Mouse (Mus musculus): ENCODE data around the gene Rapgef4. TPM values are rescaled to one million over a fixed set of nuclear protein-coding genes. Genes with fewer than 3 reads are reported as not detected.

The Rapgef4 gene
- total and polyA plus RNA-seq, 3 experiments = 0.33 TPM; not detected in 2

GRCm38 (mm10) chr2:72094038-72094437, 113.0 kb downstream of the Rapgef4 start:
- H3K4me3 ChIP-seq (ENCODE audit: low read depth, low read length) = no peak overlapping the region
- no peaks in the 10 kb centered on the region for H3K36me3 ChIP-seq (replicated peaks)
- H3K4me1 ChIP-seq (ENCODE audit: insufficient read depth, low read depth, low read length) = no peaks in the 10 kb centered on the region
- no peaks in the 10 kb centered on the region for H3K9me3 ChIP-seq (replicated peaks)
- ATAC-seq (ENCODE audit: extremely low read depth, insufficient number of reproducible peaks, low FRiP score, poor library complexity, severe bottlenecking) (no peak), DNase-seq (ENCODE audit: low spot score) (no peak)
- TF ChIP-seq TAL1 (conservative IDR thresholded peaks at IDR 0.05; ENCODE audit: low read depth, low read length) (no peak), POLR2AphosphoS5 (IDR thresholded peaks at IDR 0.05; ENCODE audit: insufficient replicate concordance, low read depth, low read length) (no peak), CTCF (IDR thresholded peaks at IDR 0.05; ENCODE audit: low read depth, low read length) (no peak), GATA1 (IDR thresholded peaks at IDR 0.05; ENCODE audit: borderline replicate concordance, low read length) (no peak), GATA2 (IDR thresholded peaks at IDR 0.05; ENCODE audit: borderline replicate concordance, low read depth, low read length) (no peak)
- H3K27me3 ChIP-seq (ENCODE audit: insufficient read depth, low read length) = no peaks in the 10 kb centered on the region

- ATAC-seq (ENCODE audit: extremely low read depth, insufficient number of reproducible peaks, low FRiP score, poor library complexity, severe bottlenecking) = no peak
- H3K4me3 ChIP-seq (ENCODE audit: low read depth, low read length) = no peak overlapping the region
- H3K36me3 ChIP-seq (replicated peaks) = no peaks in the 10 kb centered on the region
- no peak for DNase-seq (ENCODE audit: low spot score)
- no peaks in the 10 kb centered on the region for H3K4me1 ChIP-seq (ENCODE audit: insufficient read depth, low read depth, low read length)
- H3K27me3 ChIP-seq (ENCODE audit: insufficient read depth, low read length) = no peaks in the 10 kb centered on the region
- no peaks in the 10 kb centered on the region for H3K9me3 ChIP-seq (replicated peaks)
- TF ChIP-seq POLR2AphosphoS5 (IDR thresholded peaks at IDR 0.05; ENCODE audit: insufficient replicate concordance, low read depth, low read length) (no peak), TAL1 (conservative IDR thresholded peaks at IDR 0.05; ENCODE audit: low read depth, low read length) (no peak), CTCF (IDR thresholded peaks at IDR 0.05; ENCODE audit: low read depth, low read length) (no peak), GATA1 (IDR thresholded peaks at IDR 0.05; ENCODE audit: borderline replicate concordance, low read length) (no peak), GATA2 (IDR thresholded peaks at IDR 0.05; ENCODE audit: borderline replicate concordance, low read depth, low read length) (no peak)
Observed at GRCm38 (mm10) chr2:72094446-72094845, 113.4 kb downstream of the Rapgef4 start.

GRCm38 (mm10) chr2:72095002-72095401, 114.0 kb downstream of the Rapgef4 start:
- no peak for DNase-seq (ENCODE audit: low spot score)
- Histone ChIP-seq H3K9me3 (replicated peaks) (no peaks in the 10 kb centered on the region), H3K27me3 (ENCODE audit: insufficient read depth, low read length) (no peaks in the 10 kb centered on the region), H3K36me3 (replicated peaks) (no peaks in the 10 kb centered on the region), H3K4me1 (ENCODE audit: insufficient read depth, low read depth, low read length) (no peaks in the 10 kb centered on the region), H3K4me3 (ENCODE audit: low read depth, low read length) (no peak overlapping the region)
- ATAC-seq (ENCODE audit: extremely low read depth, insufficient number of reproducible peaks, low FRiP score, poor library complexity, severe bottlenecking) = no peak
- TF ChIP-seq POLR2AphosphoS5 (IDR thresholded peaks at IDR 0.05; ENCODE audit: insufficient replicate concordance, low read depth, low read length) = no peak
- no peak for TF ChIP-seq GATA2 (IDR thresholded peaks at IDR 0.05; ENCODE audit: borderline replicate concordance, low read depth, low read length)
- TF ChIP-seq CTCF (IDR thresholded peaks at IDR 0.05; ENCODE audit: low read depth, low read length) = no peak
- no peak for TF ChIP-seq TAL1 (conservative IDR thresholded peaks at IDR 0.05; ENCODE audit: low read depth, low read length)
- TF ChIP-seq GATA1 (IDR thresholded peaks at IDR 0.05; ENCODE audit: borderline replicate concordance, low read length) = no peak

- Histone ChIP-seq H3K9me3 (replicated peaks) (no peaks in the 10 kb centered on the region), H3K36me3 (replicated peaks) (no peaks in the 10 kb centered on the region), H3K4me1 (ENCODE audit: insufficient read depth, low read depth, low read length) (no peaks in the 10 kb centered on the region), H3K4me3 (ENCODE audit: low read depth, low read length) (no peak overlapping the region), H3K27me3 (ENCODE audit: insufficient read depth, low read length) (no peaks in the 10 kb centered on the region)
- ATAC-seq (ENCODE audit: extremely low read depth, insufficient number of reproducible peaks, low FRiP score, poor library complexity, severe bottlenecking) = no peak
- no peak for TF ChIP-seq POLR2AphosphoS5 (IDR thresholded peaks at IDR 0.05; ENCODE audit: insufficient replicate concordance, low read depth, low read length)
- 0 out of 2 replicates have a peak, but pooled peaks have one; percentile 23 for TF ChIP-seq CTCF (IDR thresholded peaks at IDR 0.05; ENCODE audit: low read depth, low read length)
- DNase-seq (ENCODE audit: low spot score) = no peak
Observed at GRCm38 (mm10) chr2:72096345-72096744, 115.3 kb downstream of the Rapgef4 start.

GRCm38 (mm10) chr2:72098366-72098765, 117.3 kb downstream of the Rapgef4 start:
- H3K36me3 ChIP-seq (replicated peaks) = no peaks in the 10 kb centered on the region
- DNase-seq (ENCODE audit: low spot score) (no peak), ATAC-seq (ENCODE audit: extremely low read depth, insufficient number of reproducible peaks, low FRiP score, poor library complexity, severe bottlenecking) (no peak)
- H3K4me3 ChIP-seq (ENCODE audit: low read depth, low read length) = no peak overlapping the region
- no peaks in the 10 kb centered on the region for H3K4me1 ChIP-seq (ENCODE audit: insufficient read depth, low read depth, low read length)
- no peaks in the 10 kb centered on the region for H3K9me3 ChIP-seq (replicated peaks)
- TF ChIP-seq POLR2AphosphoS5 (IDR thresholded peaks at IDR 0.05; ENCODE audit: insufficient replicate concordance, low read depth, low read length) (no peak), CTCF (IDR thresholded peaks at IDR 0.05; ENCODE audit: low read depth, low read length) (no peak), GATA2 (IDR thresholded peaks at IDR 0.05; ENCODE audit: borderline replicate concordance, low read depth, low read length) (no peak), TAL1 (conservative IDR thresholded peaks at IDR 0.05; ENCODE audit: low read depth, low read length) (no peak)
- H3K27me3 ChIP-seq (ENCODE audit: insufficient read depth, low read length) = no peaks in the 10 kb centered on the region

GRCm38 (mm10) chr2:72104604-72105003, 123.6 kb downstream of the Rapgef4 start:
- Histone ChIP-seq H3K4me1 (ENCODE audit: insufficient read depth, low read depth, low read length) (no peaks in the 10 kb centered on the region), H3K9me3 (replicated peaks) (no peaks in the 10 kb centered on the region), H3K36me3 (replicated peaks) (no peaks in the 10 kb centered on the region), H3K4me3 (ENCODE audit: low read depth, low read length) (no peak overlapping the region), H3K27me3 (ENCODE audit: insufficient read depth, low read length) (no peaks in the 10 kb centered on the region)
- DNase-seq (ENCODE audit: low spot score) (no peak), ATAC-seq (ENCODE audit: extremely low read depth, insufficient number of reproducible peaks, low FRiP score, poor library complexity, severe bottlenecking) (no peak)
- no peak for TF ChIP-seq TAL1 (conservative IDR thresholded peaks at IDR 0.05; ENCODE audit: low read depth, low read length)
- no peak for TF ChIP-seq GATA2 (IDR thresholded peaks at IDR 0.05; ENCODE audit: borderline replicate concordance, low read depth, low read length)
- no peak for TF ChIP-seq POLR2AphosphoS5 (IDR thresholded peaks at IDR 0.05; ENCODE audit: insufficient replicate concordance, low read depth, low read length)
- no peak for TF ChIP-seq CTCF (IDR thresholded peaks at IDR 0.05; ENCODE audit: low read depth, low read length)
